Mouse (Mus musculus) ES-Bruce4 (cell line): ENCODE measurements around the gene Ippk.

ENCODE experiments used
- CTCF ChIP-seq: IDR thresholded peaks from one replicate; pipeline ENCODE4 v1.8.1; 2011; ENCODE audit warnings: low read depth, low read length
- EP300 ChIP-seq: IDR thresholded peaks from 2 replicates; pipeline ENCODE4 v1.6.1; 2011; ENCODE audit warnings: low read depth, low read length; ENCODE audit not compliant: insufficient read depth
- POLR2A ChIP-seq: IDR thresholded peaks from one replicate; pipeline ENCODE4 v1.8.1; 2011; ENCODE audit warnings: low read length; ENCODE audit not compliant: insufficient read depth

- no peak for TF ChIP-seq CTCF
- no peak for TF ChIP-seq POLR2A
- no peak for TF ChIP-seq EP300
Observed at GRCm38 (mm10) chr13:49374304-49374703, 46.7 kb upstream of the Ippk start.
